Mouse (Mus musculus) lung, postnatal 0 days (tissue): ENCODE data around the gene Wtap. TPM values are rescaled to one million over a fixed set of nuclear protein-coding genes. Genes with fewer than 3 reads are reported as not detected.
"Not testable (repeated sequence)": the region's sequence is repeated elsewhere in the genome, so short reads cannot be mapped to it uniquely, and the experiment has no call there.

ENCODE experiments used
- ATAC-seq: fragments of 200-750 bp; cut with Nextera tagmentation; 2 replicates; pipeline ENCODE4 v1.8.0; 2017; ENCODE audit warnings: moderate library complexity
- DNase-seq: peaks from one replicate; pipeline ENCODE4 v3.0.0-alpha.2; 2016; ENCODE audit warnings: low spot score
- H3K27ac ChIP-seq: fragments of 300-500 bp; sonication (generic); 2 replicates; pipeline ENCODE4 v1.5.1; 2014; ENCODE audit warnings: antibody characterized with exemption, mild to moderate bottlenecking, low read length, mixed read lengths
- H3K27me3 ChIP-seq: fragments of 300-500 bp; sonication (generic); replicated peaks from 2 replicates; pipeline ENCODE4 v1.6.1; 2014; ENCODE audit warnings: low read length, mixed read lengths; ENCODE audit not compliant: insufficient read depth
- H3K36me3 ChIP-seq: fragments of 300-500 bp; sonication (generic); 2 replicates; pipeline ENCODE4 v1.6.1; 2014; ENCODE audit warnings: low read length, mixed read lengths; ENCODE audit not compliant: insufficient read depth
- H3K4me1 ChIP-seq: fragments of 300-500 bp; sonication (generic); 2 replicates; pipeline ENCODE4 v1.6.1; 2014; ENCODE audit warnings: antibody characterized with exemption, low read depth, low read length, mixed read lengths; ENCODE audit not compliant: insufficient read depth
- H3K4me2 ChIP-seq: fragments of 300-500 bp; sonication (generic); replicated peaks from 2 replicates; pipeline ENCODE4 v1.6.1; 2014; ENCODE audit warnings: low read depth, mild to moderate bottlenecking, low read length, moderate library complexity, mixed read lengths
- H3K4me3 ChIP-seq: fragments of 300-500 bp; sonication (generic); 2 replicates; pipeline ENCODE4 v1.5.1; 2014; ENCODE audit warnings: low read depth, low read length
- H3K9ac ChIP-seq: fragments of 300-500 bp; sonication (generic); replicated peaks from 2 replicates; pipeline ENCODE4 v1.6.1; 2014; ENCODE audit warnings: low read depth, mild to moderate bottlenecking
- H3K9me3 ChIP-seq: fragments of 300-500 bp; sonication (generic); 2 replicates; pipeline ENCODE4 v1.6.1; 2016; ENCODE audit warnings: low read length, mixed read lengths
- CTCF ChIP-seq: IDR thresholded peaks from 2 replicates; pipeline ENCODE4 v1.5.1; 2016; ENCODE audit warnings: antibody characterized with exemption, mild to moderate bottlenecking
- EP300 ChIP-seq: IDR thresholded peaks from 2 replicates; pipeline ENCODE4 v1.6.1; 2016; ENCODE audit warnings: antibody characterized with exemption, mild to moderate bottlenecking, control low read depth
- WGBS: fragments of 180-500 bp; shearing (Covaris S2); extraction: QIAGEN DNeasy Blood & Tissue Kit; methylation state at CpG from one replicate; pipeline ENCODE4 v1.1.7; 2014; 5-methylcytosine and 5-hydroxymethylcytosine counted together
- polyA plus RNA-seq: library from polyadenylated mRNA; unstranded; fragments of >200 nt; fragmentation: Nextera tagmentation; extraction: Ambion mirVana; gene quantifications from 2 replicates; pipeline ENCODE4 v1.2.1, GENCODE M21; 2015

Wtap gene
- polyA plus RNA-seq, 1 experiment from 2014 or later = 131 TPM

GRCm38 (mm10) chr17:12938077-12938476 lies 55.9 kb downstream of the Wtap start:
- 60% methylated on average over 2 of the region's 2 CpGs for WGBS
- H3K4me2 ChIP-seq = no peak overlapping the region
- TF ChIP-seq EP300 (no peak), CTCF (no peak)
- H3K9ac ChIP-seq = no peak overlapping the region
- no peak for DNase-seq
- no peak overlapping the region for H3K4me3 ChIP-seq
- no peaks in the 10 kb centered on the region for H3K9me3 ChIP-seq
- H3K27ac ChIP-seq = no peak overlapping the region
- H3K4me1 ChIP-seq = no peaks in the 10 kb centered on the region
- no peaks in the 10 kb centered on the region for H3K27me3 ChIP-seq
- H3K36me3 ChIP-seq = no peaks in the 10 kb centered on the region
- no peak for ATAC-seq

DNA sequence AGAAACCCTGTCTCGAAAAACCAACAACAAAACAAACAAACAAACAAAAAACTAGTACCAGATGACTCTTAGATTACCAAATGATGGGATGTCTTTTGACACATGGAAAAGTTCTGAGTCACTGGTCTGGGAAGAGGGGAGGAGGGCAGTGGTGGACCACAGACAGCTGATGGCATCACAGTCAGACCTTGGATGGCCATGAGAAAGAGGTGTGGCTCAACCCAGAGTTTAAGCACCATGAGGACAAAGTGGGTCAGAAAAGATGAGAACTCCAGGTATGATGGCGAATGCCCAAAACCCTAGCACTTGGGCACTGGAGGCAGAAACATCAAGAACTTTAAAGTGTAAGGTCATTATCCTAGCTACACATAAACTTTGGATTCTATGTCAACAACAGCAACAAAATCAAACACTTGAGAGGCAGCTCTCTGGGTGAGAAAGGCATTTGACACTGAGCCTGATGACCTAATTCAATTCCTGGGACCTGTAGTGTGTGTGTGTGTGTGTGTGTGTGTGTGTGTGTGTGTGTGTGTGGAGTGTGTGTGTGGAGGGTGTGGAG lies 56.5 kb downstream of the Wtap start:
- ATAC-seq (peak; percentile 21; the same call in 1 of the 2 replicates), DNase-seq (peak; percentile 5)
- WGBS = 62% methylated on average over 2 of the region's 2 CpGs
- Histone ChIP-seq H3K4me2 (no peak overlapping the region), H3K36me3 (no peaks in the 10 kb centered on the region), H3K4me1 (no peaks in the 10 kb centered on the region), H3K27me3 (no peaks in the 10 kb centered on the region), H3K27ac (no peak overlapping the region), H3K9me3 (no peaks in the 10 kb centered on the region), H3K9ac (no peak overlapping the region), H3K4me3 (no peak overlapping the region)
- TF ChIP-seq CTCF = no peak
- no peak for TF ChIP-seq EP300

DNA sequence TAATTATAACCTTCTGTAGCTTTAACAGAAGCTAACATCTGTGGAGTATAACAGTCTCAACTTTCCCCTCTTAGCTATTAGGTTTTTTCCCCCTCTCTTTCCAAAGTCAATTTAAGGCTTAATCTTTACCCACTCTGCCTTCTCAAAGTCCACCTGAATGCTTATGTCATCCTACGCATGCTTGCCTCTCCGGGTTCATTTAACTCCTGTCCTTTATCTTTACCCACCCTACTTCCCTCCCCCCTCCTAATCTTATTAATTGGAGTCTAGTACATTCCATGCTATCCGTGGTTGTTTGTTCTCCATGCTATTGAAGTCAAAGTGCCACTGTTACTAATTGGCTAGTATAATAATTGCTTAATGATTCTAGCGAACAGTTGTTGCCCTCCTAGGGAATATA lies 58.2 kb downstream of the Wtap start:
- no peak for ATAC-seq
- Histone ChIP-seq H3K27me3 (no peaks in the 10 kb centered on the region), H3K9ac (no peak overlapping the region), H3K27ac (no peak overlapping the region), H3K4me1 (no peaks in the 10 kb centered on the region), H3K36me3 (no peaks in the 10 kb centered on the region), H3K4me3 (no peak overlapping the region), H3K9me3 (no peaks in the 10 kb centered on the region), H3K4me2 (no peak overlapping the region)
- 57% methylated on average over 4 of the region's 4 CpGs for WGBS
- TF ChIP-seq EP300 (no peak), CTCF (no peak)
- no peak for DNase-seq

DNA sequence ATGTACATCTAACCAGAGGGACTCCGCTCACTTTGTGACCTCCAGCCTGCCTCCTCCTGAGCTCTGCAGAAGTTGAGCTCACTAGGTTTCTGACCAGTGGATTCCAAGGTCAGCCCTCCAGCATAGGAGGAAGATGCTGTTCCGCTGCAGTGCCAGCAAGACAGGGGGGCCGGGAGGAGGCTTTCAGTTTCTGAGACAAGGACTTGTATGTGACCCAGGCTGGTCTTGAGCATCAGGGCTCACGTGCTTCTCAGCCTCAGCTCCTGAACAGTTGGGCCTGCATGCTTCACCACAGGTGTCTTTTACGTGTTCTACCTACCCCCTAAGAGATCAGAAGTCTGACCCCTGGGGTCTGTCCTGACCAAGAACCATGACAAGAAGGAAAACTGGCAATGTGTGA lies 62.4 kb downstream of the Wtap start:
- not testable (repeated sequence) for H3K36me3 ChIP-seq, H3K9me3 ChIP-seq, H3K4me3 ChIP-seq, H3K4me1 ChIP-seq, H3K27me3 ChIP-seq, ATAC-seq, H3K27ac ChIP-seq, H3K9ac ChIP-seq, H3K4me2 ChIP-seq, DNase-seq
- WGBS = 81% methylated on average over 5 of the region's 5 CpGs

GRCm38 (mm10) chr17:12925703-12926180 lies 68.2 kb downstream of the Wtap start:
- Histone ChIP-seq H3K4me2 (no peak overlapping the region), H3K4me3 (no peak overlapping the region), H3K27me3 (no peaks in the 10 kb centered on the region), H3K27ac (no peak overlapping the region), H3K4me1 (no peaks in the 10 kb centered on the region), H3K9me3 (no peaks in the 10 kb centered on the region), H3K9ac (no peak overlapping the region), H3K36me3 (peaks cover 21% of the 10 kb centered on the region)
- no peak for ATAC-seq
- WGBS = 83% methylated on average over 8 of the region's 8 CpGs
- DNase-seq = no peak
- TF ChIP-seq CTCF (no peak), EP300 (no peak)

DNA sequence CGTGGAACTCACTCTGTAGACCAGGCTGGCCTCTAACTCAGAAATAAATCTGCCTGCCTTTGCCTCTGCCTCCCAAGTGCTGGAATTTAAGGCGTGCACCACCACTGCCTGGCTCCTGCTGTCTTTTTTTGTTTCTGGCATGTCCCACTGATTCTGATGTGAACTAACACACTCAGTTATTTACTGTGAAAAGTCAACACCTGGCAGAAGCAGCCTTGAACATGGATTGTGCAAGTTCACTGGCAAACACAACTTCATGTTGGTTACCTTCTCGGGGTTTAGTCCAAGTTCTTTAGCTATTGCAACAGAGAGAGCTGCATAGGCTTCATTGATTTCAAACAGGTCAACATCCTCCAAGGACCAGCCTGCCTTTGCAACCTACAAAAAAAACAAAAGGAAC lies 69.0 kb downstream of the Wtap start:
- no peaks in the 10 kb centered on the region for H3K27me3 ChIP-seq

GRCm38 (mm10) chr17:12921073-12921472 lies 72.9 kb downstream of the Wtap start:
- H3K27me3 ChIP-seq = no peaks in the 10 kb centered on the region
- 90% methylated on average over 1 of the region's 1 CpGs for WGBS
- ATAC-seq (no peak), DNase-seq (no peak)
- no peaks in the 10 kb centered on the region for H3K9me3 ChIP-seq
- peaks cover 29% of the 10 kb centered on the region for H3K36me3 ChIP-seq
- no peak overlapping the region for H3K9ac ChIP-seq
- no peaks in the 10 kb centered on the region for H3K4me1 ChIP-seq
- no peak for TF ChIP-seq CTCF
- no peak overlapping the region for H3K27ac ChIP-seq
- no peak overlapping the region for H3K4me2 ChIP-seq
- H3K4me3 ChIP-seq = no peak overlapping the region

More for the DNA sequence above, 69.0 kb downstream of the Wtap start:
- TF ChIP-seq CTCF = no peak
- no peak for TF ChIP-seq EP300
- Histone ChIP-seq H3K4me2 (no peak overlapping the region), H3K9ac (no peak overlapping the region), H3K36me3 (peaks cover 25% of the 10 kb centered on the region), H3K27ac (no peak overlapping the region), H3K4me1 (no peaks in the 10 kb centered on the region), H3K9me3 (no peaks in the 10 kb centered on the region), H3K4me3 (no peak overlapping the region)
- 73% methylated on average over 3 of the region's 3 CpGs for WGBS
- DNase-seq (peak; percentile 49), ATAC-seq (peak; percentile 63)

Other genes with a start within 250 kb of the Wtap start
- gene Igf2r, start 224.5 kb downstream of the Wtap start, polyA plus RNA-seq = 26.7 and 27.9 TPM in 2 replicates
- gene Mas1, start 126.0 kb downstream of the Wtap start, polyA plus RNA-seq = 0.14 and 0.54 TPM in 2 replicates
- not detected in 2 replicates for gene Mrgprh, start 118.1 kb downstream of the Wtap start, polyA plus RNA-seq
- 0.51 and 0.75 TPM in 2 replicates for gene Pnldc1, start 83.9 kb downstream of the Wtap start, polyA plus RNA-seq
- gene Tcp1, start 78.5 kb downstream of the Wtap start, polyA plus RNA-seq = 155 and 174 TPM in 2 replicates
- 70.2 and 72.9 TPM in 2 replicates for gene Mrpl18, start 77.8 kb downstream of the Wtap start, polyA plus RNA-seq
- gene Acat3, start 53.6 kb downstream of the Wtap start, polyA plus RNA-seq = 0.21 and 0.39 TPM in 2 replicates
- 42.8 and 46.0 TPM in 2 replicates for gene Acat2, start 33.4 kb downstream of the Wtap start, polyA plus RNA-seq
- gene Sod2, start 12.7 kb upstream of the Wtap start, polyA plus RNA-seq = 195 and 289 TPM in 2 replicates
- gene Gpr31b, start 58.1 kb upstream of the Wtap start, polyA plus RNA-seq = not detected in 2 replicates
- 0.18 and 0.23 TPM in 2 replicates for gene Tcp10b, start 66.9 kb upstream of the Wtap start, polyA plus RNA-seq
- not detected in 2 replicates for gene Unc93a, start 137.6 kb upstream of the Wtap start, polyA plus RNA-seq
- not detected in 2 replicates for gene Smok2a, start 227.0 kb upstream of the Wtap start, polyA plus RNA-seq
- not detected in 2 replicates for gene Smok2b, start 236.1 kb upstream of the Wtap start, polyA plus RNA-seq